Mouse (Mus musculus): ENCODE measurements around the gene Atg101. TPM values are rescaled to one million over a fixed set of nuclear protein-coding genes. Genes with fewer than 3 reads are reported as not detected.
"Not testable (repeated sequence)": the region's sequence is repeated elsewhere in the genome, so short reads cannot be mapped to it uniquely, and the experiment has no call there.

Atg101 gene
- polyA plus RNA-seq, 1 experiment from 2014 or later: 81.3 TPM

DNA sequence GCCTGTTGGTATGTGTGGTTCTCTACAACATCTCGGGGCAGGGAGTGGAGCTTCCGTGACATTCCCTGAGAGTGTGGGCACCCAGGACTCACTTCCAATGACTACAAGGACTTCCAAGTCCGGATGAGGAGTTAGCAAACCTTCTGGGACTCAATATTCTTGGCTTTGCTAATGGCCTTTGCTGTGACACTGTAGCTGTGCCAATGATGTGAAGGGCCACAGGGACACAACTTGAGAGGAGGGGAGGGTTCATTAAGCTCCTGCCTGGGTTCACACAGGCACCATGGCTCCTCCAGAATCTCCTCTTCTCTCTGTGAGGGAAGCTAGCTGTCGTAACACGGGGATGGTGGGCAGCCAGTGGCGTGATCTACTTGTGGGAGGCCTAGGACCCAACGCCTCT is 38.6 kb downstream of the Atg101 start:
- H3K9ac ChIP-seq (ENCODE audit: low read depth, low read length): no peak overlapping the region
- no peak overlapping the region for H3K4me2 ChIP-seq (ENCODE audit: low read length)
- WGBS: 91% methylated on average over 7 of the region's 7 CpGs
- H3K27ac ChIP-seq (ENCODE audit: low read depth, low read length): no peak overlapping the region
- H3K27me3 ChIP-seq (replicated peaks; ENCODE audit: control insufficient read depth, insufficient read depth, low read length): no peaks in the 10 kb centered on the region
- H3K9me3 ChIP-seq (ENCODE audit: control insufficient read depth, low read length): no peaks in the 10 kb centered on the region
- ATAC-seq: no peak
- H3K4me3 ChIP-seq (ENCODE audit: low read length): no peak overlapping the region
- no peaks in the 10 kb centered on the region for H3K36me3 ChIP-seq (ENCODE audit: control insufficient read depth, insufficient read depth, low read length)
- H3K4me1 ChIP-seq (ENCODE audit: control insufficient read depth, insufficient read depth, low read depth, low read length): no peaks in the 10 kb centered on the region

DNA sequence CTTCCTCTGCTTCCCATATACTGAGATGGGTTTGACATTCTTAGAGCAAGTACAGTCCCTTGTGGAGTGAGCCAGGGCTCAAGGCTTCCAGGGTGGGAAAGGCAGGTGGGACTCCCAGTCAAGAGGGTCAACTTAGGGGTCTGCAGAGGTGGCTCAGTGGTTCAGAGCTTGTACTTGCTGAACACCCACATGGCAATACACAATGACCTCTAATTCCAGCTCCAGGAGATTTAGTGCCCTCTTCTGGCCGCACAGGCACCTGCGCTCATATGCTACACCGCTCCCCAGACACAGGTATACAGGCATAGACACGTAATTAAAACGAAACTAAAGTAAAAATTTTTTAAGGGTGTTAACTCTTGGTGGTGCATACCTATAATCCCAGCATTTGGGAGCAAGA is 39.4 kb downstream of the Atg101 start:
- no peak overlapping the region for H3K27ac ChIP-seq (ENCODE audit: low read depth, low read length)
- no peaks in the 10 kb centered on the region for H3K36me3 ChIP-seq (ENCODE audit: control insufficient read depth, insufficient read depth, low read length)
- ATAC-seq: no peak

DNA sequence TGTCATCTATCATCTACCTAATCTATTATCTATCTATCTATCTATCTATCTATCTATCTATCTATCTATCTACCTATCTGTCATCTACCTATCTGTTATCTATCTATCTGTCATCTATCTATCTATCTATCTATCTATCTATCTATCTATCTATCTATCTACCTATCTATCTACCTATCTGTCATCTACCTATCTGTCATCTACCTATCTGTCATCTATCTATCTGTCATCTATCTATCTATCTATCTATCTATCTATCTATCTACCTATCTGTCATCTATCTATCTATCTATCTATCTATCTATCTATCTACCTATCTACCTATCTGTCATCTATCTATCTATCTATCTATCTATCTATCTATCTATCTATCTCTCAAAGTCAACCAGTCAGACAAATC is 40.3 kb downstream of the Atg101 start:
- not testable (repeated sequence) for H3K9ac ChIP-seq (ENCODE audit: low read depth, low read length); H3K27me3 ChIP-seq (replicated peaks; ENCODE audit: control insufficient read depth, insufficient read depth, low read length); H3K4me1 ChIP-seq (ENCODE audit: control insufficient read depth, insufficient read depth, low read depth, low read length); H3K9me3 ChIP-seq (ENCODE audit: control insufficient read depth, low read length); H3K27ac ChIP-seq (ENCODE audit: low read depth, low read length); H3K4me3 ChIP-seq (ENCODE audit: low read length); H3K36me3 ChIP-seq (ENCODE audit: control insufficient read depth, insufficient read depth, low read length); ATAC-seq; H3K4me2 ChIP-seq (ENCODE audit: low read length)

More for the DNA sequence above, 39.4 kb downstream of the Atg101 start:
- H3K4me3 ChIP-seq (ENCODE audit: low read length): no peak overlapping the region
- no peaks in the 10 kb centered on the region for H3K4me1 ChIP-seq (ENCODE audit: control insufficient read depth, insufficient read depth, low read depth, low read length)
- H3K4me2 ChIP-seq (ENCODE audit: low read length): no peak overlapping the region
- no peaks in the 10 kb centered on the region for H3K9me3 ChIP-seq (ENCODE audit: control insufficient read depth, low read length)
- WGBS: 93% methylated on average over 5 of the region's 5 CpGs
- H3K27me3 ChIP-seq (replicated peaks; ENCODE audit: control insufficient read depth, insufficient read depth, low read length): no peaks in the 10 kb centered on the region
- no peak overlapping the region for H3K9ac ChIP-seq (ENCODE audit: low read depth, low read length)

DNA sequence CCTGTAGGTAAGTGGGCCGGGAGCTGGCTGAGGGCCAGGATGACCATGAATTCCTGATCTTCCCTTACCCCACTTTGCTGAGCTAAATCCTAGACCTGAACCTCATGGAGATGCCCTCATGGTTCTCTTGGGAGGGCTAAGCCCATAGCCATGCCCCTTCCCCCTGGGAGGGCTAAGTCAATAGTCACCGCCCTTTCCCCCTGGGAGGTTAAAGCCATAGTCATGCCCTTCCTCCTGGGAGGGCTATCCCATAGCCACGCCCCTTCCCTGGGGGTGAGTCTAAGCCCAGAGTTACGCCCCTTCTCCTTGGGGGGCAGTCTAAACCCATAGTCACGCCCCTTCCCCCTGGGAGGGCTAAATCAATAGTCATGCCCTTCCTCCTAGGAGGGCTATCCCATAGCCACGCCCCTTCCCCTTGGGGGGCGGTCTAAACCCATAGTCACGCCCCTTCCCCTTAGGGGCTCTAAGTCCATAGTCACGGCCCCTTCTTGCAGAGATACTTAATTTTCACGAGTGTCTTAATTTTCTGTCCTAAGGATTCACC is 42.0 kb downstream of the Atg101 start:
- H3K27ac ChIP-seq (ENCODE audit: low read depth, low read length): no peak overlapping the region
- ATAC-seq: no peak
- H3K4me1 ChIP-seq (ENCODE audit: control insufficient read depth, insufficient read depth, low read depth, low read length): no peaks in the 10 kb centered on the region
- no peak overlapping the region for H3K9ac ChIP-seq (ENCODE audit: low read depth, low read length)
- H3K4me2 ChIP-seq (ENCODE audit: low read length): no peak overlapping the region
- H3K36me3 ChIP-seq (ENCODE audit: control insufficient read depth, insufficient read depth, low read length): no peaks in the 10 kb centered on the region
- no peak overlapping the region for H3K4me3 ChIP-seq (ENCODE audit: low read length)
- 34% methylated on average over 10 of the region's 10 CpGs for WGBS
- H3K27me3 ChIP-seq (replicated peaks; ENCODE audit: control insufficient read depth, insufficient read depth, low read length): no peaks in the 10 kb centered on the region
- no peaks in the 10 kb centered on the region for H3K9me3 ChIP-seq (ENCODE audit: control insufficient read depth, low read length)

DNA sequence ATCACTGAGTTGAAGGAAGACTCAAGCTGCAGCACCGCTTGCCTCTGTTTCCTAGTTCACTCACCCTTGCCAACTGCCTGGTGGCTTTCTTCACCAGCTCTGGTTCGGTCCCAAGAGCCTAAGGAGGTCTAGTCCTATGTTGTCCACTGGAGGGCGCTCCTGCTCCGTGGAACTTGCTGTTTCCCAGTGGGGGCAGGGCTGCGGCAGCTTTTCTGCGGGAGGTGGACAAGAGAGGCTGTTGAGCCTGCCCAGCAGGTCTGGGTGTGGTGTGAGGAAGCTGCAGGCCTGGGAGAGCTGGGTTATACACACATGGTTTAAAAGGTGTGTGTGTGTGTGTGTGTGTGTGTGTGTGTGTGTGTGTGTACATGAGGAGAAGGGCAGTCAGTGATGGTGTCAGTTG is 43.2 kb downstream of the Atg101 start:
- no peaks in the 10 kb centered on the region for H3K36me3 ChIP-seq (ENCODE audit: control insufficient read depth, insufficient read depth, low read length)
- no peak overlapping the region for H3K9ac ChIP-seq (ENCODE audit: low read depth, low read length)
- H3K4me1 ChIP-seq (ENCODE audit: control insufficient read depth, insufficient read depth, low read depth, low read length): no peaks in the 10 kb centered on the region
- 4% methylated on average over 6 of the region's 6 CpGs for WGBS
- ATAC-seq: peak; percentile 61
- no peaks in the 10 kb centered on the region for H3K27me3 ChIP-seq (replicated peaks; ENCODE audit: control insufficient read depth, insufficient read depth, low read length)
- H3K4me3 ChIP-seq (ENCODE audit: low read length): no peak overlapping the region
- H3K4me2 ChIP-seq (ENCODE audit: low read length): no peak overlapping the region
- no peaks in the 10 kb centered on the region for H3K9me3 ChIP-seq (ENCODE audit: control insufficient read depth, low read length)
- H3K27ac ChIP-seq (ENCODE audit: low read depth, low read length): no peak overlapping the region

DNA sequence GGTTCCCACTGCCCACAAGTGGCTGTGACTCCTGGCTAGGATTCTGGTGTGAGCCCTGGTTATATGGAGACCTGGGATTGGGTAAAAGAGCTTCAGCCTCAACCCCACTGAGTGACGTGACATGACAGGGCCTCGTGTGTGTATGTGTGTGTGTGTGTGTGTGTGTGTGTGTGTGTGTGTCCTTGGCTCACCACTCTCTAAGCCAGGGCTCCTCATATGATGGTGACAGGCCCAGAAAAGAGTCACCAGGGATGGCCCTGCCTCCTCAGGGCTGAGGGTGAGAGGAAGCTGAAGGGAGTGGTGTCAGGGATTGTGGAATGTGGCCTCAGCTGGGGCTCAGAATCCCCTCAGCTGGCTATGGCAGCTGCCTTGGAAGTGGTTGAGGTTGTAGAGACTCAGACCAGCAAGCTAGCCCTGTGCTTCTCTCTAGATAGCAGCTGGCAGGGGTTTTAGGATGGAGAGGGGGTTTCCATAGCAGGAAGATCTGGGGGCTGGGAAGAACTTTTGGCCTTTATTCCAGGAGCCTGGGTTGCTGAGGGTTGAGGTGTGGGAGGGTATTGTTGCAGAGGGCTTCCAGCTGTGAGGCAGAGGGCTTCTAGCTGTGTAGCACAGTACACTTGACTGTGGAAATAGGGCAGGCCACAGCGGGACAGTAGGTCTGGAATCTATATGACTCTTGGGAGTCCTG is 44.9 kb downstream of the Atg101 start:
- Histone ChIP-seq H3K4me1 (ENCODE audit: control insufficient read depth, insufficient read depth, low read depth, low read length) (no peaks in the 10 kb centered on the region), H3K4me3 (ENCODE audit: low read length) (no peak overlapping the region), H3K9me3 (ENCODE audit: control insufficient read depth, low read length) (no peaks in the 10 kb centered on the region), H3K27ac (ENCODE audit: low read depth, low read length) (no peak overlapping the region), H3K27me3 (replicated peaks; ENCODE audit: control insufficient read depth, insufficient read depth, low read length) (no peaks in the 10 kb centered on the region), H3K36me3 (ENCODE audit: control insufficient read depth, insufficient read depth, low read length) (no peaks in the 10 kb centered on the region), H3K4me2 (ENCODE audit: low read length) (no peak overlapping the region), H3K9ac (ENCODE audit: low read depth, low read length) (no peak overlapping the region)
- ATAC-seq: no peak
- 58% methylated on average over 3 of the region's 3 CpGs for WGBS

DNA sequence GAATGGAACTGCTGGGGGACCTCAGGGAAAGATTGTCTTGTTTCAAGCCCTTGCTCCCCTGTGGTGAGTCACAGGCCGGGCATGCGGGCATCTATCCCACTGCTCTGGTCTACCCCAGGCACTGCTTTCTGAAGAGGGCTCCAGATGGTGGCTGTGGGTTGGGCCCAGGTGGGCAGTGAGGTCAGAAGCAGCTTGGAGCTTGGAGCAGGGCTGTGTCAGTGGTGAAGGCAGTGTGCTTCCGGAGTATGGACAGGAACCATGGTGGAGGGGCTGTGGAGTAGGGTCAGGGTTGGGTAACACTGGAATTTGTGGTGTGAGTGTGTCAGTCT is 45.5 kb downstream of the Atg101 start:
- no peaks in the 10 kb centered on the region for H3K36me3 ChIP-seq (ENCODE audit: control insufficient read depth, insufficient read depth, low read length)
- no peak for ATAC-seq
- WGBS: 45% methylated on average over 3 of the region's 3 CpGs
- H3K4me1 ChIP-seq (ENCODE audit: control insufficient read depth, insufficient read depth, low read depth, low read length): no peaks in the 10 kb centered on the region
- H3K4me2 ChIP-seq (ENCODE audit: low read length): no peak overlapping the region
- no peaks in the 10 kb centered on the region for H3K27me3 ChIP-seq (replicated peaks; ENCODE audit: control insufficient read depth, insufficient read depth, low read length)
- no peaks in the 10 kb centered on the region for H3K9me3 ChIP-seq (ENCODE audit: control insufficient read depth, low read length)
- H3K9ac ChIP-seq (ENCODE audit: low read depth, low read length): no peak overlapping the region
- no peak overlapping the region for H3K4me3 ChIP-seq (ENCODE audit: low read length)
- no peak overlapping the region for H3K27ac ChIP-seq (ENCODE audit: low read depth, low read length)

DNA sequence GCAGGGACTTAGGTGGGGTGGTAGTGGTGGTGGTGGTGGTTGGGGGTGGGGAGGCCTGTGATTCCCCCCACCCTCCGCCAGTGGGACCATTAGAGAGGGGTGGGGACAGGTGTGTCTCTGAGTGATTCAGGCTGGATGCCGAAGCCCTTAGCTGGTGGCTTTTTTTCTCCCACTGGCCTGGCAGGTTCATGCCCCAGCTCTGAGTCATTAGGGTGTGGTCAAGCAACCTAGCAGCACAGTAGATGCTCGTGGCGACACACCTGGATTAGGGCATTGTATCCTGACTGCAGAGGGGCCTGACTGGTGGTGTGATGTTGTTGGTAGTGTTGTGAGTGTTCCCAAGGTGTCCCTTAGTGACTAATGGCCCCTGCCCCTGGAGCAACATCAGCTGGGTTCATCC is 47.0 kb downstream of the Atg101 start:
- no peak overlapping the region for H3K27ac ChIP-seq (ENCODE audit: low read depth, low read length)
- ATAC-seq: no peak
- H3K4me1 ChIP-seq (ENCODE audit: control insufficient read depth, insufficient read depth, low read depth, low read length): no peaks in the 10 kb centered on the region
- WGBS: 81% methylated on average over 4 of the region's 4 CpGs
- no peak overlapping the region for H3K4me2 ChIP-seq (ENCODE audit: low read length)
- H3K4me3 ChIP-seq (ENCODE audit: low read length): no peak overlapping the region
- H3K27me3 ChIP-seq (replicated peaks; ENCODE audit: control insufficient read depth, insufficient read depth, low read length): no peaks in the 10 kb centered on the region
- no peaks in the 10 kb centered on the region for H3K9me3 ChIP-seq (ENCODE audit: control insufficient read depth, low read length)
- no peaks in the 10 kb centered on the region for H3K36me3 ChIP-seq (ENCODE audit: control insufficient read depth, insufficient read depth, low read length)
- H3K9ac ChIP-seq (ENCODE audit: low read depth, low read length): no peak overlapping the region

DNA sequence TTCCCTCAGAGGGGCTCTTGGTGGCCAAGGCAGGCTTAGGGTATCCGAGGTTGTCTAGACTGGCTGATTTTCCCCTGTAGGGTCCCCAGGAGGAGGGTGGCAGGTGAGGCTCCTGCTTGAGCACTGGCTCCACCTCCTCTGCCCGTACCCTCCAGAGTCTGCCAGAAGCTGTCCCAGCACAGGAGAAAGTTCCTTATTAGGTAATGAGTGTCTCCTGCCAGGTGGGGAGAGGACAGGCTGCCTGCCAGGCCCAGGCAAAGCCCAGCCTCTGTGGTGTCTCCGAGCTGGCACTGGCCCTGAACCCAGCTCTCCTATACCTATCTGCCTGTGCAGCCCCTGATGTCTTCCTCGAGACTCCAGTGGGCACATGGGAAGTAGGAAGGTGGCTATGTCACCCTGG is 48.3 kb downstream of the Atg101 start:
- no peak overlapping the region for H3K4me2 ChIP-seq (ENCODE audit: low read length)
- no peaks in the 10 kb centered on the region for H3K9me3 ChIP-seq (ENCODE audit: control insufficient read depth, low read length)
- no peaks in the 10 kb centered on the region for H3K27me3 ChIP-seq (replicated peaks; ENCODE audit: control insufficient read depth, insufficient read depth, low read length)
- WGBS: 71% methylated on average over 4 of the region's 4 CpGs
- H3K9ac ChIP-seq (ENCODE audit: low read depth, low read length): no peak overlapping the region
- no peak overlapping the region for H3K4me3 ChIP-seq (ENCODE audit: low read length)
- ATAC-seq: no peak
- H3K36me3 ChIP-seq (ENCODE audit: control insufficient read depth, insufficient read depth, low read length): no peaks in the 10 kb centered on the region
- H3K27ac ChIP-seq (ENCODE audit: low read depth, low read length): no peak overlapping the region
- H3K4me1 ChIP-seq (ENCODE audit: control insufficient read depth, insufficient read depth, low read depth, low read length): no peaks in the 10 kb centered on the region

DNA sequence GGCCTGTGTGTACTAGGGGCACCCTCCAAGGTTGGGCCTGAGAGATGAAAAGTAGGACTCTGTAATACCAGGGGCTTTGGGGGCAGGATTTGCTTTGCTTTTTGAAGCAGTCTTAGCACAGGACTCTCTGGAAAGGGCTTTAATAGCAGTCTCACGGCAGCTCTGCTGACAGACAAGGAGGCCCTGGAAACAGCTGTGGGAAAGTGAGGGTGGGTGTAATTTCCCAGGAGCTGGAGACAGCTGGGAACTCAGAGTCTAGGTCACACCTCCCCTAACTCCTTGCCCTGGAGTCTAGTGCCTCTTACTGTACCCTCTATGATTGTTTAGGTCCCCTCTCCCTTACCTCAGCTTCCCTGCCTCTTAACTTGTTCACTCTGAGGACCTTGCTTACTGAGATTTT is 49.1 kb downstream of the Atg101 start:
- Histone ChIP-seq H3K9me3 (ENCODE audit: control insufficient read depth, low read length) (no peaks in the 10 kb centered on the region), H3K36me3 (ENCODE audit: control insufficient read depth, insufficient read depth, low read length) (no peaks in the 10 kb centered on the region), H3K4me1 (ENCODE audit: control insufficient read depth, insufficient read depth, low read depth, low read length) (no peaks in the 10 kb centered on the region), H3K9ac (ENCODE audit: low read depth, low read length) (no peak overlapping the region), H3K4me2 (ENCODE audit: low read length) (no peak overlapping the region), H3K4me3 (ENCODE audit: low read length) (no peak overlapping the region), H3K27ac (ENCODE audit: low read depth, low read length) (no peak overlapping the region), H3K27me3 (replicated peaks; ENCODE audit: control insufficient read depth, insufficient read depth, low read length) (no peaks in the 10 kb centered on the region)
- WGBS: 44% methylated on average over 1 of the region's 1 CpGs
- no peak for ATAC-seq
